Mouse (Mus musculus) myocyte (in vitro differentiated cells): ENCODE results near the gene Gm20425. TPM values are rescaled to one million over a fixed set of nuclear protein-coding genes. Genes with fewer than 3 reads are reported as not detected.

Source experiments
- H3K27me3 ChIP-seq: one replicate; pipeline ENCODE4 v1.6.1; 2011; ENCODE audit not compliant: control insufficient read depth, insufficient read depth, insufficient read length
- H3K36me3 ChIP-seq: one replicate; pipeline ENCODE4 v1.6.1; 2011; ENCODE audit not compliant: control insufficient read depth, insufficient read depth
- H3K4me2 ChIP-seq: one replicate; pipeline ENCODE4 v1.6.1; 2011; ENCODE audit warnings: low read depth, control low read depth
- H3K4me3 ChIP-seq: one replicate; pipeline ENCODE4 v1.5.1; 2011; ENCODE audit warnings: mild to moderate bottlenecking, control low read depth, moderate library complexity
- H3K79me2 ChIP-seq: one replicate; pipeline ENCODE4 v1.6.1; 2011; ENCODE audit not compliant: control insufficient read depth, insufficient read depth
- H3ac ChIP-seq: one replicate; pipeline ENCODE4 v1.6.1; 2011; ENCODE audit not compliant: control insufficient read depth, insufficient read length
- CEBPB ChIP-seq: IDR thresholded peaks from 2 replicates; pipeline ENCODE4 v1.6.1; 2011; ENCODE audit warnings: mild to moderate bottlenecking, moderate library complexity; ENCODE audit not compliant: poor library complexity, insufficient read depth, severe bottlenecking
- E2F4 ChIP-seq: IDR thresholded peaks from one replicate; pipeline ENCODE4 v1.6.1; 2011; ENCODE audit warnings: mild to moderate bottlenecking, control low read depth, moderate library complexity; ENCODE audit not compliant: insufficient read depth
- MAX ChIP-seq: IDR thresholded peaks from one replicate; pipeline ENCODE4 v1.6.1; 2011; ENCODE audit warnings: low read depth, mild to moderate bottlenecking, control low read depth
- MYOD1 ChIP-seq, 3 experiments: IDR thresholded peaks; one replicate each; pipeline ENCODE4 v1.6.1; 2011; ENCODE audit warnings: control low read depth in 2 of 3, low read depth in 2 of 3, mild to moderate bottlenecking in 2 of 3, moderate library complexity in 1 of 3; ENCODE audit not compliant: insufficient read length in 2 of 3, control insufficient read depth in 1 of 3
- MYOG ChIP-seq, 3 experiments: IDR thresholded peaks; one replicate each; pipeline ENCODE4 v1.6.1; 2011; ENCODE audit warnings: control low read depth in 2 of 3, low read depth in 2 of 3, mild to moderate bottlenecking in 2 of 3; ENCODE audit not compliant: insufficient read length in 2 of 3, control insufficient read depth in 1 of 3, insufficient read depth in 1 of 3
- POLR2A ChIP-seq: IDR thresholded peaks from one replicate; pipeline ENCODE4 v1.6.1; 2011; ENCODE audit warnings: low read depth, mild to moderate bottlenecking, control low read depth, moderate library complexity; ENCODE audit not compliant: insufficient read length
- POLR2AphosphoS2 ChIP-seq: IDR thresholded peaks from one replicate; pipeline ENCODE4 v1.6.1; 2011; ENCODE audit warnings: low read depth, control low read depth; ENCODE audit not compliant: insufficient read length
- REST ChIP-seq: IDR thresholded peaks from one replicate; pipeline ENCODE4 v1.6.1; 2011; ENCODE audit warnings: mild to moderate bottlenecking, control low read depth, moderate library complexity; ENCODE audit not compliant: insufficient read depth, insufficient read length
- SRF ChIP-seq: IDR thresholded peaks from one replicate; pipeline ENCODE4 v1.6.1; 2011; ENCODE audit warnings: low read depth; ENCODE audit not compliant: control insufficient read depth, insufficient read length
- TCF12 ChIP-seq: IDR thresholded peaks from one replicate; pipeline ENCODE4 v1.6.1; 2011; ENCODE audit warnings: mild to moderate bottlenecking, control low read depth; ENCODE audit not compliant: poor library complexity, insufficient read depth, severe bottlenecking
- TCF3 ChIP-seq: IDR thresholded peaks from one replicate; pipeline ENCODE4 v1.6.1; 2011; ENCODE audit warnings: low read depth, control low read depth; ENCODE audit not compliant: insufficient read length
- USF1 ChIP-seq: IDR thresholded peaks from one replicate; pipeline ENCODE4 v1.6.1; 2011; ENCODE audit warnings: low read depth, mild to moderate bottlenecking, control low read depth, moderate library complexity
- polyA plus RNA-seq: library from polyadenylated mRNA; unstranded; fragments of >200 nt; fragmentation: generic; extraction: Trizol; gene quantifications from one replicate; pipeline ENCODE4 v1.2.1, GENCODE M21; 2012; ENCODE audit warnings: missing spikeins

Gene Gm20425
- polyA plus RNA-seq, 1 experiment: not detected

DNA sequence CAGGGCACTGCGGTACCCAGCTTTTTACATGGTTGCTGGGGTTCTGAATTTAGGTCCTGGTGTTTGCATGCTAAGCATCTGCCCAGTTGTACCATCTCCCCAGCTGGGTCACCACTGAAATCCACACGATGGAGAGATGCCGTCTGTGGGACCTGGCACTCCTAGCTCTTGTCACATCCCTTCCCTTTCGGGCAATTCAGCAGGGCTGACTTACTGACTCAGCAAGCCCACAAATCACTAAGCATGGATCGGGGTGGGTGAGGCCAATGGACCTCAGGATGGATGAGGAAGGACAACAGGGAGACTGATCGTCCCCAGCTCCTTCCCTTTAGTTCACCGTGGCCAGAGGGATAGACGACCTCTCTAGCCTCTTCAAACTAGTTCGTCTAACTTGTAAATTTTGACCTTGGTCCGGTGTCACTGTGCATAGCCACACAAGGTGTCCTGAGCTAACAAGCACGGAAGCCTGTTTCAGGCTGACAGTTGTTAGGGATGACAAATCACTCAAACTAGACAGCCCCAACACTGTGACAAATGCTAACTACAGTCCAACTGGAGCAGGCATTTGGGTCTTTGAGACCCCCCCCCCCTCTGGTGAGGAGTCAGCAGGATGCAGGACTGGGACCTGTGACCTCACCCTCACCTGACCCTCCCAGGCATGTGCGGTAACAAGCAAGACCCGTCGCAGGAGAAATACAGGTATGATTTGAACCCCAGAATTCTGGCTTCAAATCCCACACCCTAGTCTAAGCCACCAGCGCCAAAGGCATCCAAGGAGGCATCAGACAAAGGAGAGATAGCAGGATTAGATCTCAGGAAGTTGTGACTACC is 855 bp downstream of the Gm20425 start:
- H3ac ChIP-seq: no peak overlapping the region
- no peaks in the 10 kb centered on the region for H3K79me2 ChIP-seq
- H3K4me3 ChIP-seq: no peak overlapping the region
- no peak for TF ChIP-seq USF1
- TF ChIP-seq POLR2AphosphoS2: no peak
- TF ChIP-seq POLR2A: no peak
- TF ChIP-seq SRF: no peak
- TF ChIP-seq MAX: no peak
- TF ChIP-seq MYOD1 (IDR thresholded peaks at IDR 0.05; ENCODE audit: control insufficient read depth in 1 of 3, insufficient read length in 2 of 3, low read depth in 2 of 3): no peak
- no peak for TF ChIP-seq TCF3
- TF ChIP-seq MYOG (IDR thresholded peaks at IDR 0.05; ENCODE audit: control insufficient read depth in 1 of 3, insufficient read depth in 1 of 3, insufficient read length in 2 of 3, low read depth in 2 of 3): no peak
- no peak for TF ChIP-seq REST
- no peak for TF ChIP-seq TCF12
- TF ChIP-seq E2F4: no peak
- TF ChIP-seq CEBPB: no peak
- no peaks in the 10 kb centered on the region for H3K36me3 ChIP-seq
- H3K27me3 ChIP-seq: peaks cover 18% of the 10 kb centered on the region
- H3K4me2 ChIP-seq: no peak overlapping the region

- peaks cover 13% of the 10 kb centered on the region for H3K27me3 ChIP-seq
- no peaks in the 10 kb centered on the region for H3K36me3 ChIP-seq
- no peaks in the 10 kb centered on the region for H3K79me2 ChIP-seq
- H3ac ChIP-seq: no peak overlapping the region
- H3K4me3 ChIP-seq: no peak overlapping the region
- TF ChIP-seq POLR2AphosphoS2 (no peak), MAX (no peak)
- no peak overlapping the region for H3K4me2 ChIP-seq
Observed at GRCm38 (mm10) chr9:103228370-103229003, 1.6 kb downstream of the Gm20425 start.

- peaks cover 13% of the 10 kb centered on the region for H3K27me3 ChIP-seq
- no peak overlapping the region for H3ac ChIP-seq
- H3K4me3 ChIP-seq: no peak overlapping the region
- H3K79me2 ChIP-seq: no peaks in the 10 kb centered on the region
- TF ChIP-seq TCF12 (no peak), POLR2AphosphoS2 (no peak), TCF3 (no peak), E2F4 (no peak), MAX (no peak)
- no peaks in the 10 kb centered on the region for H3K36me3 ChIP-seq
- no peak overlapping the region for H3K4me2 ChIP-seq
Observed at GRCm38 (mm10) chr9:103227760-103228159, 2.3 kb downstream of the Gm20425 start.

DNA sequence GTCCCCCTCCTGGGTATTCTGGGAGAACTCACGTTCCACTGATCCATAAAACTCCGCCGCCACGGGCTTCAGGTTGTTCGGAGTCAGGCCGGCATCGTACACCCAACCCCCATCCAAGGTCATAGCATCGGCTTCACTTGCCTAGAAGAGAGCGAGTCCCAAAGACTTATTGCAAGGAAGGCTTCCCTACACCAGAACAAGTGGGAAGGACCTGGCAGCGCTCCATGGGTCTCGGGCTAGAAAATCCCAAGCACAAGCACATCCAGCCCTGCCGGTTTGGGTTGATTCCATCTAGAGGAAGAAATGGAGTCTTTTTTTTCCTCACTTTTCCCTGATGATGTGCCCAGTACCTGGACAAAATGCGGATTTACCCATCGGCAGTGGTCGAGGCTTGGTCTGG is 3.3 kb downstream of the Gm20425 start:
- TF ChIP-seq REST (no peak), POLR2AphosphoS2 (no peak), MYOG (IDR thresholded peaks at IDR 0.05; ENCODE audit: control insufficient read depth in 1 of 3, insufficient read depth in 1 of 3, insufficient read length in 2 of 3, low read depth in 2 of 3) (no peak), TCF12 (no peak), SRF (no peak), CEBPB (no peak), E2F4 (no peak), MAX (no peak), TCF3 (no peak), POLR2A (no peak), USF1 (no peak), MYOD1 (IDR thresholded peaks at IDR 0.05; ENCODE audit: control insufficient read depth in 1 of 3, insufficient read length in 2 of 3, low read depth in 2 of 3) (no peak)

DNA sequence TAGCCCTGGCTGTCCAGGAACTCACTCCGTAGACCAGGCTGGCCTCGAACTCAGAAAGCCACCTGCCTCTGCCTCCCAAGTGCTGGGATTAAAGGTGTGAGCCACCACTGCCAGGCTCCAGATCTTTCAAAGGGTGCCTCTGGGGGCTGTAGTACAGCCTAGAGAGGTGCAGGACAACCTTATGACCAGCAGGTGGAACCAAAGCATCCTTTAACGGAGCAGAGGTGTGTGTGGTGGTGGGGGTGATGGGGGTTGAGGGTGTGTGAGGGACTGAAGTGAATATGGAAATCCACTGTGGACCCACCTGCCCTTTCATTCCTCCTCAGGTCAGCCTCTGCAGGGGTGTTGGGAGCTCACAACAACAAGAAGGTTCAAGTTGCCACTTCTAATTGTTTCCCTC is 4.6 kb downstream of the Gm20425 start:
- Histone ChIP-seq H3K27me3 (peaks cover 13% of the 10 kb centered on the region), H3K4me2 (no peak overlapping the region), H3K79me2 (no peaks in the 10 kb centered on the region), H3ac (no peak overlapping the region), H3K36me3 (no peaks in the 10 kb centered on the region), H3K4me3 (no peak overlapping the region)
- TF ChIP-seq E2F4 (no peak), REST (no peak), SRF (no peak), MYOD1 (IDR thresholded peaks at IDR 0.05; ENCODE audit: control insufficient read depth in 1 of 3, insufficient read length in 2 of 3, low read depth in 2 of 3) (no peak), TCF3 (no peak), MYOG (IDR thresholded peaks at IDR 0.05; ENCODE audit: control insufficient read depth in 1 of 3, insufficient read depth in 1 of 3, insufficient read length in 2 of 3, low read depth in 2 of 3) (no peak), MAX (no peak), TCF12 (no peak)

More for the DNA sequence above, 3.3 kb downstream of the Gm20425 start:
- Histone ChIP-seq H3K36me3 (no peaks in the 10 kb centered on the region), H3ac (no peak overlapping the region), H3K27me3 (peaks cover 13% of the 10 kb centered on the region), H3K4me3 (no peak overlapping the region), H3K4me2 (no peak overlapping the region), H3K79me2 (no peaks in the 10 kb centered on the region)
